Mouse (Mus musculus): Measurements from ENCODE around the gene Gdpd3. TPM values are rescaled to one million over a fixed set of nuclear protein-coding genes. Genes with fewer than 3 reads are reported as not detected.
"Not testable (repeated sequence)": the region's sequence is repeated elsewhere in the genome, so short reads cannot be mapped to it uniquely, and the experiment has no call there.

Gdpd3 gene
- polyA plus RNA-seq, 2 experiments: 0.27 to 2.0 TPM

- peaks cover 0 to 2% of the 10 kb centered on the region in 2 experiments; a peak in 1 of 4 replicates for H3K4me1 ChIP-seq (replicated peaks; ENCODE audit: control insufficient read depth in 2 of 2, insufficient read depth in 2 of 2, low read length in 1 of 2)
- no peak overlapping the region for H3K4me2 ChIP-seq (ENCODE audit: low read depth)
- no peak for TF ChIP-seq EP300 (IDR thresholded peaks at IDR 0.05; ENCODE audit: low read depth)
- TF ChIP-seq CTCF (IDR thresholded peaks at IDR 0.05; ENCODE audit: low read depth): no peak
- no peak overlapping the region for H3K4me3 ChIP-seq (ENCODE audit: insufficient read depth in 1 of 2, low read depth in 2 of 2, low read length in 2 of 2)
- DNase-seq (ENCODE audit: low read depth in 3 of 3, low spot score in 3 of 3) (no peak), ATAC-seq (ENCODE audit: insufficient read depth) (no peak)
- H3K36me3 ChIP-seq (replicated peaks; ENCODE audit: control insufficient read depth, insufficient read depth, low read depth): no peaks in the 10 kb centered on the region
- no peaks in the 10 kb centered on the region for H3K9me3 ChIP-seq (ENCODE audit: control insufficient read depth, low read length)
- H3K27me3 ChIP-seq (ENCODE audit: control insufficient read depth, insufficient read depth, low read length): no peaks in the 10 kb centered on the region
- no peak overlapping the region for H3K9ac ChIP-seq (replicated peaks)
- WGBS (ENCODE audit: insufficient replicate concordance): 33% methylated on average over 5 of the region's 5 CpGs
- no peak overlapping the region for H3K27ac ChIP-seq
These were observed 40.5 kb upstream of the Gdpd3 start for GRCm38 (mm10) chr7:126725667-126726066.

- WGBS (ENCODE audit: insufficient replicate concordance): 49% methylated on average over 4 of the region's 4 CpGs
- not testable (repeated sequence) for H3K27ac ChIP-seq; H3K9me3 ChIP-seq (ENCODE audit: control insufficient read depth, low read length); H3K4me1 ChIP-seq (replicated peaks; ENCODE audit: control insufficient read depth in 2 of 2, insufficient read depth in 2 of 2, low read length in 1 of 2); H3K36me3 ChIP-seq (replicated peaks; ENCODE audit: control insufficient read depth, insufficient read depth, low read depth); ATAC-seq (ENCODE audit: insufficient read depth); H3K9ac ChIP-seq (replicated peaks); H3K27me3 ChIP-seq (ENCODE audit: control insufficient read depth, insufficient read depth, low read length); DNase-seq (ENCODE audit: low read depth in 3 of 3, low spot score in 3 of 3); H3K4me2 ChIP-seq (ENCODE audit: low read depth); H3K4me3 ChIP-seq (ENCODE audit: insufficient read depth in 1 of 2, low read depth in 2 of 2, low read length in 2 of 2)
These were observed 35.8 kb upstream of the Gdpd3 start for GRCm38 (mm10) chr7:126730256-126730789.

- 70% methylated on average over 8 of the region's 8 CpGs for WGBS (ENCODE audit: insufficient replicate concordance)
- H3K4me1 ChIP-seq (replicated peaks; ENCODE audit: control insufficient read depth in 2 of 2, insufficient read depth in 2 of 2, low read length in 1 of 2): no peaks in the 10 kb centered on the region
- H3K4me2 ChIP-seq (ENCODE audit: low read depth): no peak overlapping the region
- H3K27me3 ChIP-seq (ENCODE audit: control insufficient read depth, insufficient read depth, low read length): no peaks in the 10 kb centered on the region
- H3K4me3 ChIP-seq (ENCODE audit: insufficient read depth in 1 of 2, low read depth in 2 of 2, low read length in 2 of 2): no peak overlapping the region
- DNase-seq (ENCODE audit: low read depth in 3 of 3, low spot score in 3 of 3) (no peak), ATAC-seq (ENCODE audit: insufficient read depth) (no peak)
- no peaks in the 10 kb centered on the region for H3K36me3 ChIP-seq (replicated peaks; ENCODE audit: control insufficient read depth, insufficient read depth, low read depth)
- no peak overlapping the region for H3K27ac ChIP-seq
- H3K9ac ChIP-seq (replicated peaks): no peak overlapping the region
- no peak for TF ChIP-seq EP300 (IDR thresholded peaks at IDR 0.05; ENCODE audit: low read depth)
- TF ChIP-seq CTCF (IDR thresholded peaks at IDR 0.05; ENCODE audit: low read depth): no peak
- H3K9me3 ChIP-seq (ENCODE audit: control insufficient read depth, low read length): no peaks in the 10 kb centered on the region
These were observed 30.0 kb upstream of the Gdpd3 start for GRCm38 (mm10) chr7:126736122-126736521.

GRCm38 (mm10) chr7:126739551-126739950 is 26.6 kb upstream of the Gdpd3 start:
- WGBS (ENCODE audit: insufficient replicate concordance): 74% methylated on average over 17 of the region's 17 CpGs
- Histone ChIP-seq H3K9ac (replicated peaks) (no peak overlapping the region), H3K36me3 (replicated peaks; ENCODE audit: control insufficient read depth, insufficient read depth, low read depth) (no peaks in the 10 kb centered on the region), H3K27me3 (ENCODE audit: control insufficient read depth, insufficient read depth, low read length) (no peaks in the 10 kb centered on the region), H3K9me3 (ENCODE audit: control insufficient read depth, low read length) (no peaks in the 10 kb centered on the region), H3K4me1 (replicated peaks; ENCODE audit: control insufficient read depth in 2 of 2, insufficient read depth in 2 of 2, low read length in 1 of 2) (no peaks in the 10 kb centered on the region), H3K4me2 (ENCODE audit: low read depth) (no peak overlapping the region), H3K4me3 (ENCODE audit: insufficient read depth in 1 of 2, low read depth in 2 of 2, low read length in 2 of 2) (no peak overlapping the region), H3K27ac (no peak overlapping the region)
- no peak for DNase-seq (ENCODE audit: low read depth in 3 of 3, low spot score in 3 of 3)
- no peak for TF ChIP-seq CTCF (IDR thresholded peaks at IDR 0.05; ENCODE audit: low read depth)
- no peak for TF ChIP-seq EP300 (IDR thresholded peaks at IDR 0.05; ENCODE audit: low read depth)
- no peak for ATAC-seq (ENCODE audit: insufficient read depth)

- 66% methylated on average over 13 of the region's 13 CpGs for WGBS (ENCODE audit: insufficient replicate concordance)
- Histone ChIP-seq H3K36me3 (replicated peaks; ENCODE audit: control insufficient read depth, insufficient read depth, low read depth) (no peaks in the 10 kb centered on the region), H3K9ac (replicated peaks) (no peak overlapping the region), H3K9me3 (ENCODE audit: control insufficient read depth, low read length) (no peaks in the 10 kb centered on the region), H3K4me3 (ENCODE audit: insufficient read depth in 1 of 2, low read depth in 2 of 2, low read length in 2 of 2) (no peak overlapping the region), H3K27ac (no peak overlapping the region), H3K4me1 (replicated peaks; ENCODE audit: control insufficient read depth in 2 of 2, insufficient read depth in 2 of 2, low read length in 1 of 2) (no peaks in the 10 kb centered on the region), H3K27me3 (ENCODE audit: control insufficient read depth, insufficient read depth, low read length) (no peaks in the 10 kb centered on the region), H3K4me2 (ENCODE audit: low read depth) (no peak overlapping the region)
- no peak for DNase-seq (ENCODE audit: low read depth in 3 of 3, low spot score in 3 of 3)
- ATAC-seq (ENCODE audit: insufficient read depth): no peak
- TF ChIP-seq EP300 (IDR thresholded peaks at IDR 0.05; ENCODE audit: low read depth): no peak
- TF ChIP-seq CTCF (IDR thresholded peaks at IDR 0.05; ENCODE audit: low read depth): no peak
These were observed 25.9 kb upstream of the Gdpd3 start for GRCm38 (mm10) chr7:126740132-126740735.
